Mouse (Mus musculus): ENCODE measurements at regions not wholly inside any gene's neighbourhood (a gene's known extent, or its start where the extent isn't known, plus 50 kb on each side); places are given as distances from the start of the nearest gene placed in this dataset.

GRCm38 (mm10) chr2:128372204-128372603, 218.8 kb upstream of the Spdye4c start:
- no peak for DNase-seq (ENCODE audit: low spot score)

- no peak for DNase-seq (ENCODE audit: low spot score)
Observed at GRCm38 (mm10) chr2:128373363-128374252, 217.4 kb upstream of the Spdye4c start.

- no peak for DNase-seq (ENCODE audit: low spot score)
Observed at GRCm38 (mm10) chr2:128374253-128374566, 216.8 kb upstream of the Spdye4c start.

GRCm38 (mm10) chr2:128374926-128375325, 216.1 kb upstream of the Spdye4c start:
- DNase-seq (ENCODE audit: low spot score): no peak

- no peak for DNase-seq (ENCODE audit: low spot score)
Observed at GRCm38 (mm10) chr2:128375827-128376226, 215.2 kb upstream of the Spdye4c start.

- DNase-seq (ENCODE audit: low spot score): no peak
Observed at GRCm38 (mm10) chr2:128377176-128377575, 213.8 kb upstream of the Spdye4c start.

- no peak for DNase-seq (ENCODE audit: low spot score)
Observed at GRCm38 (mm10) chr2:128377680-128378079, 213.3 kb upstream of the Spdye4c start.

GRCm38 (mm10) chr2:128378456-128378855, 212.6 kb upstream of the Spdye4c start:
- DNase-seq (ENCODE audit: low spot score): no peak

- DNase-seq (ENCODE audit: low spot score): no peak
Observed at GRCm38 (mm10) chr2:128379151-128379550, 211.9 kb upstream of the Spdye4c start.

- DNase-seq (ENCODE audit: low spot score): no peak
Observed at GRCm38 (mm10) chr2:128379554-128379953, 211.5 kb upstream of the Spdye4c start.

GRCm38 (mm10) chr2:128380581-128380980, 210.4 kb upstream of the Spdye4c start:
- no peak for DNase-seq (ENCODE audit: low spot score)

GRCm38 (mm10) chr2:128381684-128382205, 209.3 kb upstream of the Spdye4c start:
- DNase-seq (ENCODE audit: low spot score): no peak

- DNase-seq (ENCODE audit: low spot score): no peak
Observed at GRCm38 (mm10) chr2:128382473-128382872, 208.5 kb upstream of the Spdye4c start.

- no peak for DNase-seq (ENCODE audit: low spot score)
Observed at GRCm38 (mm10) chr2:128384612-128385011, 206.4 kb upstream of the Spdye4c start.

- DNase-seq (ENCODE audit: low spot score): no peak
Observed at GRCm38 (mm10) chr2:128386846-128387621, 204.0 kb upstream of the Spdye4c start.

- no peak for DNase-seq (ENCODE audit: low spot score)
Observed at GRCm38 (mm10) chr2:128387851-128388471, 203.0 kb upstream of the Spdye4c start.

GRCm38 (mm10) chr2:128388883-128389470, 202.0 kb upstream of the Spdye4c start:
- no peak for DNase-seq (ENCODE audit: low spot score)

GRCm38 (mm10) chr2:128392344-128392743, 198.7 kb upstream of the Spdye4c start:
- DNase-seq (ENCODE audit: low spot score): no peak

GRCm38 (mm10) chr2:128393401-128393800, 197.6 kb upstream of the Spdye4c start:
- no peak for DNase-seq (ENCODE audit: low spot score)

GRCm38 (mm10) chr2:128393921-128394320, 197.1 kb upstream of the Spdye4c start:
- no peak for DNase-seq (ENCODE audit: low spot score)

GRCm38 (mm10) chr2:128395308-128396007, 195.6 kb upstream of the Spdye4c start:
- no peak for DNase-seq (ENCODE audit: low spot score)

- peak; percentile 84 for DNase-seq (ENCODE audit: low spot score)
Observed at GRCm38 (mm10) chr2:128396008-128396346, 195.0 kb upstream of the Spdye4c start.
